Mouse (Mus musculus) adrenal gland, postnatal 4 days (tissue): ENCODE results near the gene Parp12. TPM values are rescaled to one million over a fixed set of nuclear protein-coding genes. Genes with fewer than 3 reads are reported as not detected.

Experiments used
- DNase-seq, 2 experiments: peaks; one replicate each; pipeline ENCODE4 v3.0.0; 2021 to 2022; ENCODE audit warnings: low spot score in 2 of 2, mixed read lengths in 2 of 2
- total RNA-seq, 2 experiments: library from RNA; stranded (reverse); gene quantifications; 2 replicates each; pipeline ENCODE4 v1.2.3; 2021

Gene Parp12
- total RNA-seq, 2 experiments from 2014 or later, result 21.7 to 22.5 TPM

GRCm38 (mm10) chr6:39058936-39059335 lies 59.2 kb downstream of the Parp12 start:
- no peak for DNase-seq

GRCm38 (mm10) chr6:39058389-39058788 lies 59.8 kb downstream of the Parp12 start:
- DNase-seq, result no peak

- DNase-seq, result no peak
Measured at GRCm38 (mm10) chr6:39057161-39057560, 61.0 kb downstream of the Parp12 start.

- DNase-seq, result no peak
Measured at GRCm38 (mm10) chr6:39055831-39056261, 62.3 kb downstream of the Parp12 start.

- DNase-seq, result no peak
Measured at GRCm38 (mm10) chr6:39054878-39055508, 63.2 kb downstream of the Parp12 start.

- no peak for DNase-seq
Measured at GRCm38 (mm10) chr6:39054206-39054864, 63.8 kb downstream of the Parp12 start.

GRCm38 (mm10) chr6:39052636-39053035 lies 65.5 kb downstream of the Parp12 start:
- DNase-seq, result no peak

GRCm38 (mm10) chr6:39051799-39052556 lies 66.2 kb downstream of the Parp12 start:
- DNase-seq, result no peak

GRCm38 (mm10) chr6:39050836-39051235 lies 67.3 kb downstream of the Parp12 start:
- no peak for DNase-seq

- no peak for DNase-seq
Measured at GRCm38 (mm10) chr6:39049141-39049540, 69.0 kb downstream of the Parp12 start.

GRCm38 (mm10) chr6:39040451-39040850 lies 77.7 kb downstream of the Parp12 start:
- DNase-seq, result no peak

Other genes starting within 250 kb of the Parp12 start
- 1 to 10 TPM; 4.4 to 4.6 TPM for gene Tbxas1, start 242.9 kb downstream of the Parp12 start, total RNA-seq
- 100 to 1,000 TPM in 1 of 2 experiments, 10 to 100 TPM in 1; 97.4 to 117 TPM for gene Hipk2, start 242.2 kb downstream of the Parp12 start, total RNA-seq
- 10 to 100 TPM; 15.3 to 17.6 TPM for gene Kdm7a, start 88.4 kb upstream of the Parp12 start, total RNA-seq